Mouse (Mus musculus): Measurements from ENCODE around the gene Rbm20.

GRCm38 (mm10) chr19:53894538-53895121 lies 217.5 kb downstream of the Rbm20 start:
- TF ChIP-seq CTCF (IDR thresholded peaks at IDR 0.05; ENCODE audit: low read depth), result no peak
- peak; percentile 78 for TF ChIP-seq EP300 (optimal IDR thresholded peaks at IDR 0.05)

Data from stomach, postnatal 0 days (tissue).